Mouse (Mus musculus) G1E (cell line): ENCODE data around the gene Foxa1. TPM values are rescaled to one million over a fixed set of nuclear protein-coding genes. Genes with fewer than 3 reads are reported as not detected.

Source experiments
- ATAC-seq: 2 replicates; pipeline ENCODE4 v1.8.0; 2016; ENCODE audit warnings: mild to moderate bottlenecking; ENCODE audit not compliant: insufficient number of reproducible peaks, poor library complexity, low FRiP score, severe bottlenecking; ENCODE audit errors: extremely low read depth
- DNase-seq: peaks from one replicate; pipeline ENCODE4 v3.0.0; 2012; ENCODE audit warnings: low spot score
- H3K27me3 ChIP-seq: 2 replicates; pipeline ENCODE4 v1.6.1; 2012; ENCODE audit warnings: mild to moderate bottlenecking, low read length, inconsistent platforms; ENCODE audit not compliant: insufficient read depth
- H3K36me3 ChIP-seq: replicated peaks from 2 replicates; pipeline ENCODE3; 2012; ENCODE audit warnings: mild to moderate bottlenecking, inconsistent platforms
- H3K4me1 ChIP-seq: 2 replicates; pipeline ENCODE4 v1.6.1; 2012; ENCODE audit warnings: low read depth, low read length, inconsistent platforms, mixed read lengths; ENCODE audit not compliant: insufficient read depth
- H3K4me3 ChIP-seq: 2 replicates; pipeline ENCODE4 v1.5.1; 2012; ENCODE audit warnings: low read depth, mild to moderate bottlenecking, inconsistent platforms, low read length, moderate library complexity, mixed read lengths
- H3K9me3 ChIP-seq: replicated peaks from 2 replicates; pipeline ENCODE4 v1.6.1; 2012; ENCODE audit warnings: inconsistent platforms
- CTCF ChIP-seq: IDR thresholded peaks from 2 replicates; pipeline ENCODE4 v1.5.1; 2012; ENCODE audit warnings: low read depth, low read length, inconsistent platforms, mixed read lengths
- GATA1 ChIP-seq: IDR thresholded peaks from 2 replicates; pipeline ENCODE4 v1.6.1; 2012; ENCODE audit warnings: borderline replicate concordance, low read length, inconsistent platforms, mixed read lengths
- GATA2 ChIP-seq: IDR thresholded peaks from 2 replicates; pipeline ENCODE4 v1.6.1; 2012; ENCODE audit warnings: low read depth, low read length, inconsistent platforms, borderline replicate concordance
- POLR2AphosphoS5 ChIP-seq: IDR thresholded peaks from 2 replicates; pipeline ENCODE4 v1.6.1; 2012; ENCODE audit warnings: low read depth, low read length, inconsistent platforms; ENCODE audit not compliant: insufficient replicate concordance
- TAL1 ChIP-seq: conservative IDR thresholded peaks from 2 replicates; pipeline ENCODE4 v1.6.1; 2012; ENCODE audit warnings: low read depth, low read length, inconsistent platforms, mixed read lengths
- polyA plus RNA-seq: library from polyadenylated mRNA; stranded (reverse); fragments of >175 nt; gene quantifications from 2 replicates; pipeline ENCODE4 v1.2.3, GENCODE M21; 2012
- total RNA-seq, 2 experiments: library from RNA; stranded (forward) in 1 of 2; stranded (reverse) in 1 of 2; fragments of 200-1000 nt in 1 of 2; fragments of >200 nt in 1 of 2; fragmentation: Nextera tagmentation in 1 of 2; gene quantifications; 2 replicates each; pipeline ENCODE4 v1.2.3; 2014 to 2017

The Foxa1 gene
- total and polyA plus RNA-seq, 3 experiments: 0.27 to 2.3 (median 0.53) TPM

DNA sequence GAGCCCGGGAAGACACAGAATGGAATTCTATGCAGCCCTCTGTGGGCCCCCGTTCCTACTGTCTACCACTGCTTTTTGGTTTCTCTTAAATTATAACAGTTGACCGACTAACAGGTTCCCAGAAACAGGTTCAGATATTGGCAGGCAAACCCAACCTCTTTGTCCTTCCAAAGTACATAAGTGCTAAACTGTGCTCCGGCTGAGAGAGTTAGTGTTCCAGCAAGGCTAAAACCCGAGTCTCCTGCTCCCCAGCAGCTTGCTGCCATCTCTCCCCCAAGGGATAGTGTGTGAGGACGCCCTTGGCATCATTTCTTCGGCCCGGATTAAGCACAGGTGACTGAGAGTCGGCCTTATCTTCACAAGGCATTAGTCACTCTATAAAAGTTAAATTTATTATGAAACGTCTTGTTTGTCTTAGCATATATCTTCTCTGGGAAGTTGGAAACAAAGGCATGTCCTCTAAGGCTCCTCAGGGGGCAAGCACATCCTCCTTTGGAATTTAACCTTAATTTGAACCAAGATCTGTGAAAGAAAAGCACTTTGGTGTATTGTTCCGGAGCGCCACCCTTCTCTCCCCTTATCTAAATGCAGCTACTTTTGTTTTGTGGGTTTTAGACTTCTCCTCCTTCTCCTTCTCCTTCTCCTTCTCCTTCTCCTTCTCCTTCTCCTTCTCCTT is 30.9 kb downstream of the Foxa1 start:
- Histone ChIP-seq H3K36me3 (no peaks in the 10 kb centered on the region), H3K27me3 (peaks cover 19% of the 10 kb centered on the region), H3K4me1 (no peaks in the 10 kb centered on the region), H3K4me3 (no peak overlapping the region), H3K9me3 (no peaks in the 10 kb centered on the region)
- DNase-seq (no peak), ATAC-seq (no peak)
- TF ChIP-seq CTCF (no peak), POLR2AphosphoS5 (no peak), GATA1 (no peak), GATA2 (no peak)

DNA sequence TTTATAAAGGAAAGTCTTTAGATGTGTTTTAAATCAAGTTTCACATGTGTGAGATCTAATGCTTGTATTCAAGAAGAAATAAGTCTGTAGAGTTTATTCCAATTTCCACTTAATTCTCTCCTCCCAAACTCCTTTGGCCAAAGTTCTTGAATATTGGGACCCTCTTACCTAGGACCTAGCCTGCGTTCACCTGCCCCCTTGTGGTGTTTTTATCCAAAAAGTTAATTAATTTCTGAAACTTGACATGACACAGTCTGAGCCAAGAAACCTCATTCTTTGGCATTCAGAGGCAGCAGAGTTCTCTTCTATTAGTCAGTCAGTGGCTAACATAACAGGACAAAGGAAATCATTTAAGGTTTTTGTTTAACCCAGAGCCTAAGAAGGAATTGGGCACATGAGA is 32.2 kb downstream of the Foxa1 start:
- H3K27me3 ChIP-seq: peaks cover 15% of the 10 kb centered on the region
- TF ChIP-seq GATA2: no peak
- TF ChIP-seq TAL1: no peak
- no peak for TF ChIP-seq GATA1
- TF ChIP-seq POLR2AphosphoS5: no peak
- TF ChIP-seq CTCF: no peak
- H3K9me3 ChIP-seq: no peaks in the 10 kb centered on the region
- no peak overlapping the region for H3K4me3 ChIP-seq
- no peaks in the 10 kb centered on the region for H3K4me1 ChIP-seq
- DNase-seq (no peak), ATAC-seq (no peak)
- H3K36me3 ChIP-seq: no peaks in the 10 kb centered on the region

- Histone ChIP-seq H3K4me3 (no peak overlapping the region), H3K9me3 (no peaks in the 10 kb centered on the region), H3K4me1 (no peaks in the 10 kb centered on the region), H3K36me3 (no peaks in the 10 kb centered on the region), H3K27me3 (peaks cover 4% of the 10 kb centered on the region)
- no peak for ATAC-seq
- TF ChIP-seq GATA2 (no peak), TAL1 (no peak), GATA1 (no peak), POLR2AphosphoS5 (no peak), CTCF (no peak)
- DNase-seq: no peak
These were observed 35.2 kb downstream of the Foxa1 start for GRCm38 (mm10) chr12:57511560-57511959.

DNA sequence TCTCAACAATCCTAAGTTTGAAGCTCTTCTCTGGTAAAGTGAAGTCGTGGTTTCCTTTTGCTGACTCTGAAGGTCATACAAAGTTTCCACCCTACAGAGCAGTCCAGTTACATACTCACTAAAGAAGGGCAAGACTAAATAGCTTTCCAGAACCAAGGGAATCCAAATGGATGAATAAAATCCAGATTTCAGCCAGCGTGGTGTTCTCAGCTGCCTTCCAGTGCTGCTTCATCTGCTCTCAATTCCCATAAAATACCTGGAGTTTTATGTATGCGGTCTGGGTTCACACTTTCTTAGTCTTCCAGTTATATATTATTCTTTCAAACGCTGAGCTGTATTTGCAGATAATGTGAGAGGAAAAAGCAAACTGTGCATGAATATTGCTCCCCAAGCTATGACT is 35.6 kb downstream of the Foxa1 start:
- ATAC-seq (no peak), DNase-seq (no peak)
- H3K27me3 ChIP-seq: peaks cover 4% of the 10 kb centered on the region
- H3K4me1 ChIP-seq: no peaks in the 10 kb centered on the region
- no peaks in the 10 kb centered on the region for H3K36me3 ChIP-seq
- no peaks in the 10 kb centered on the region for H3K9me3 ChIP-seq
- H3K4me3 ChIP-seq: no peak overlapping the region
- no peak for TF ChIP-seq GATA2
- no peak for TF ChIP-seq CTCF
- TF ChIP-seq POLR2AphosphoS5: no peak
- no peak for TF ChIP-seq GATA1
- TF ChIP-seq TAL1: no peak

- no peak overlapping the region for H3K4me3 ChIP-seq
- DNase-seq (no peak), ATAC-seq (no peak)
- H3K36me3 ChIP-seq: no peaks in the 10 kb centered on the region
- no peak for TF ChIP-seq GATA2
- TF ChIP-seq TAL1: no peak
- TF ChIP-seq GATA1: no peak
- no peak for TF ChIP-seq CTCF
- TF ChIP-seq POLR2AphosphoS5: no peak
- H3K9me3 ChIP-seq: no peaks in the 10 kb centered on the region
- no peaks in the 10 kb centered on the region for H3K4me1 ChIP-seq
- peaks cover 4% of the 10 kb centered on the region; the same call in 1 of the 2 replicates for H3K27me3 ChIP-seq
These were observed 37.0 kb downstream of the Foxa1 start for GRCm38 (mm10) chr12:57509726-57510125.

GRCm38 (mm10) chr12:57508938-57509337 is 37.8 kb downstream of the Foxa1 start:
- no peak for DNase-seq
- Histone ChIP-seq H3K36me3 (no peaks in the 10 kb centered on the region), H3K4me1 (no peaks in the 10 kb centered on the region), H3K9me3 (no peaks in the 10 kb centered on the region), H3K27me3 (peaks cover 4% of the 10 kb centered on the region; the same call in 1 of the 2 replicates), H3K4me3 (no peak overlapping the region)
- no peak for TF ChIP-seq POLR2AphosphoS5
- TF ChIP-seq TAL1: no peak
- ATAC-seq: no peak

- H3K9me3 ChIP-seq: no peaks in the 10 kb centered on the region
- TF ChIP-seq CTCF: no peak
- TF ChIP-seq GATA1: no peak
- TF ChIP-seq POLR2AphosphoS5: no peak
- H3K36me3 ChIP-seq: no peaks in the 10 kb centered on the region
- H3K4me3 ChIP-seq: no peak overlapping the region
- DNase-seq: no peak
- no peaks in the 10 kb centered on the region for H3K4me1 ChIP-seq
- ATAC-seq: no peak
- H3K27me3 ChIP-seq: peaks cover 4% of the 10 kb centered on the region; the same call in 1 of the 2 replicates
These were observed 41.4 kb downstream of the Foxa1 start for GRCm38 (mm10) chr12:57505329-57505728.
